Mouse (Mus musculus): ENCODE measurements at regions not wholly inside any gene's neighbourhood (a gene's known extent, or its start where the extent isn't known, plus 50 kb on each side); places are given as distances from the start of the nearest gene placed in this dataset.

DNA sequence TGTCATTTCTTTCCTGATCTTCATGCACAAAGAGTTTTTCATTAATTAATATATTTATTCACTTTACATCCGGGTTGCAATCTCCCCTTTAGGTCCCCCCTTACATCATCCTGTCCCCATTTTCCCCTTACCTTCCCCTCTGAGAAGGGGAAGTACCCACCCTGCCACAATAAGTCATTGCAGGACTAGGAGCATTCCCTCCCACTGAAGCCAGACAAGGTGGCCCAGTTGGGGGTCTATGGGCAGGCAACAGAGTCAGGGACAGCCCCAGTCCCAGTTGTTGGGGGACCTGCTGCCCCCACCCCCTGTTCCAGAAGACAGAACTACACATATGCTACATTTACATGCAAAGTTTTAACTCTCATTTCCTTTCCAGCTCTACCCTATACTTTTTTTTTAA is 267.9 kb upstream of the Prdm1 start:
- no peak for TF ChIP-seq CTCF (conservative IDR thresholded peaks at IDR 0.05; ENCODE audit: insufficient read depth, insufficient read length, low read depth, low read length)
- TF ChIP-seq POLR2A (IDR thresholded peaks at IDR 0.05; ENCODE audit: low read depth, low read length): no peak

All from kidney, adult 2 months (tissue).